Mouse (Mus musculus) liver, postnatal 0 days (tissue): Measurements from ENCODE around the gene Nectin2. TPM values are rescaled to one million over a fixed set of nuclear protein-coding genes. Genes with fewer than 3 reads are reported as not detected.
A peak's percentile ranks its signal among the peaks of the same experiment; 100 is the strongest.

Source experiments
- ATAC-seq: fragments of 200-750 bp; cut with Nextera tagmentation; 2 replicates; pipeline ENCODE4 v1.8.0; 2017; ENCODE audit warnings: mild to moderate bottlenecking, moderate library complexity
- DNase-seq: peaks from one replicate; pipeline ENCODE4 v3.0.0-alpha.2; 2016
- H3K27ac ChIP-seq: fragments of 300-500 bp; sonication (generic); 2 replicates; pipeline ENCODE4 v1.5.1; 2014; ENCODE audit warnings: antibody characterized with exemption, moderate library complexity, mild to moderate bottlenecking, low read depth
- H3K27me3 ChIP-seq: fragments of 300-500 bp; sonication (generic); 2 replicates; pipeline ENCODE4 v1.6.1; 2014; ENCODE audit warnings: low read length, control low read depth, mixed read lengths; ENCODE audit not compliant: insufficient read depth
- H3K36me3 ChIP-seq: fragments of 300-500 bp; sonication (generic); replicated peaks from 2 replicates; pipeline ENCODE4 v1.6.1; 2014; ENCODE audit warnings: mild to moderate bottlenecking, control low read depth, low read length, moderate library complexity, mixed read lengths; ENCODE audit not compliant: insufficient read depth
- H3K4me1 ChIP-seq: fragments of 300-500 bp; sonication (generic); 2 replicates; pipeline ENCODE4 v1.6.1; 2014; ENCODE audit warnings: antibody characterized with exemption, mild to moderate bottlenecking, control low read depth; ENCODE audit not compliant: insufficient read depth
- H3K4me2 ChIP-seq: fragments of 300-500 bp; sonication (generic); 2 replicates; pipeline ENCODE4 v1.6.1; 2014; ENCODE audit warnings: low read depth, mild to moderate bottlenecking, low read length, moderate library complexity, mixed read lengths
- H3K4me3 ChIP-seq: fragments of 300-500 bp; sonication (generic); 2 replicates; pipeline ENCODE4 v1.5.1; 2014; ENCODE audit warnings: low read depth, low read length
- H3K9ac ChIP-seq: fragments of 300-500 bp; sonication (generic); replicated peaks from 2 replicates; pipeline ENCODE4 v1.6.1; 2014; ENCODE audit warnings: mild to moderate bottlenecking, moderate library complexity
- H3K9me3 ChIP-seq: fragments of 300-500 bp; sonication (generic); 2 replicates; pipeline ENCODE4 v1.6.1; 2016; ENCODE audit warnings: mild to moderate bottlenecking, control low read depth, low read length, mixed read lengths
- CTCF ChIP-seq: sonication (generic); IDR thresholded peaks from 2 replicates; pipeline ENCODE4 v1.5.1; 2016; ENCODE audit warnings: antibody characterized with exemption, low read depth
- EP300 ChIP-seq: IDR thresholded peaks from 2 replicates; pipeline ENCODE4 v1.6.1; 2016; ENCODE audit warnings: antibody characterized with exemption, low read depth, mild to moderate bottlenecking
- WGBS: fragments of 180-500 bp; shearing (Covaris S2); extraction: QIAGEN DNeasy Blood & Tissue Kit; methylation state at CpG from one replicate; pipeline ENCODE4 v1.1.7; 2014; ENCODE audit not compliant: insufficient replicate concordance; 5-methylcytosine and 5-hydroxymethylcytosine counted together
- polyA plus RNA-seq: library from polyadenylated mRNA; unstranded; fragments of >200 nt; fragmentation: Nextera tagmentation; extraction: Ambion mirVana; gene quantifications from 2 replicates; pipeline ENCODE4 v1.2.1, GENCODE M21; 2015

Nectin2 gene
- polyA plus RNA-seq, 1 experiment from 2014 or later, result 51.0 TPM

DNA sequence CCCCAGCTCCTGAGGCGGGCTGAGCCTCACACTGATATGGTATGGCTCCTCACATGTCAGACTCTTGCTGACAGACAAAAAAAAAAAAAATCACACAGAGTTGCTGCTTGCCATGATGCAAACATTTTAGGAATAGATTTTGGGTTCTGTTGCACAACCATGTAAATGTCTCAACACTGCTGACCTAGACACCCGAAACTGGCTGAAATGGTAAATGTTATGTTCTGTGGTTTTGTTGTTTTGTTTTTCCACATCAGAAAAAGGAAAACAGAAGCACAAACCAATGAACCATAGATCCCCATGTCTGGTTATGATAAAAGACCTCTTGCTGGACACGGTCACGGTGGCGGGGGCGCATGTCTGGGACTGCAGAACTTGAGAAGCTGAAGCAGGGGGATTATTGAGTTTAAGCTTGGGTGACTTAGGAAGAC, 66.5 kb downstream of the Nectin2 start:
- Histone ChIP-seq H3K9me3 (no peaks in the 10 kb centered on the region), H3K27me3 (no peaks in the 10 kb centered on the region), H3K4me2 (0 out of 2 replicates have a peak overlapping the region, but pooled peaks have one; percentile 5), H3K4me1 (peaks cover 37% of the 10 kb centered on the region), H3K9ac (peak overlapping the region; percentile 42; the same call in 1 of the 2 replicates), H3K4me3 (no peak overlapping the region), H3K27ac (peak overlapping the region; percentile 98), H3K36me3 (no peaks in the 10 kb centered on the region)
- 46% methylated on average over 6 of the region's 6 CpGs for WGBS
- peak; percentile 2; the same call in 1 of the 2 replicates for ATAC-seq
- no peak for DNase-seq
- TF ChIP-seq EP300 (peak; percentile 79; the same call in 1 of the 2 replicates), CTCF (no peak)

DNA sequence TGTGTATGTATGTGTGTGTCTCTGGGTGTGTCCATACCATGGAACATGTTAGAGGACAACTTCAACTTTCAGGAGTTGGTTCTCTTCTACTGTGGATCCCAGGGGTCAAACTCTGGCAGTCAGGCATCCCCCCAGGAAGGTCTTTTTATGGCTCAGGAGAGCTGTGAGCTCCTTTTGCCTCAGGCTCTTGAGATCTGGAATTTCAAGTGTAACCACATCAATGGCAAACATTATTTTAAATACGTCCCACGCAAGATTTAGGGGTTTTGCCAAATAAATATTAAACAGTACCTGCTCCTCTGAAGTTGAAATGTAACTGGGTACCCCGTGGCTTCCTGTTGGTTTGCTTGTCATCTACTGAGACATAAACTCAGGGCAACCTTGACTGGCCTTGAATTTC, 67.3 kb downstream of the Nectin2 start:
- H3K4me3 ChIP-seq, result no peak overlapping the region
- ATAC-seq (no peak), DNase-seq (no peak)
- no peaks in the 10 kb centered on the region for H3K27me3 ChIP-seq
- 50% methylated on average over 3 of the region's 3 CpGs for WGBS
- peak overlapping the region; percentile 98 for H3K27ac ChIP-seq
- no peak overlapping the region for H3K4me2 ChIP-seq
- peak overlapping the region; percentile 44 for H3K9ac ChIP-seq
- TF ChIP-seq EP300, result no peak
- TF ChIP-seq CTCF, result no peak
- H3K4me1 ChIP-seq, result peaks cover 37% of the 10 kb centered on the region
- no peaks in the 10 kb centered on the region for H3K9me3 ChIP-seq
- no peaks in the 10 kb centered on the region for H3K36me3 ChIP-seq

DNA sequence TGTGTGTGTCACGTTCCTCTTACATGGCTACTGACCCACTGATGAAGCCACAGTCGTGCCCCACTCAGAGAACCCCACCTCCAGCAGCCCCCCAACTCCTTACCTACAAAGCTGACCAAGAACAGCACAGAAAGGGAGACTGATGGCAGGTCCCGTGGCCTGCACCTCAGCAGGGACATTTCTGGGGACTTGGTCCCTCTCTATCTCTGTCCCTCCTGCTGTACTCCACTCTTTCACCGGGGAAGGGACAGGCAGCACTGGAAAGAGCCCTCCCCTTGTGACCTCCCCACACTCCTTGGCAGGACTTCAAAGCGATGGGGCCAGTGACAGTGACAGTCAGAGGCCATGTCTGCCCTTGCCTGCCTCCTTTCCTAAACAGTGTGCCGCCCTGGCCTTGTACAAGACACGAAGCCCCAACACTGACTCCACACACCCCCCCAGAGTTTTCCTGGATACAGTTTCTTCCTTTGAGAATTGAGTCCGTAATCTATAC, 69.0 kb downstream of the Nectin2 start, which contains the start of the genes Gm44805 and Apoc4:
Gm44805 (minus strand) TSS at position 222 of the 493 bp plus-strand sequence.
Apoc4 (minus strand) TSS at position 278 of the 493 bp plus-strand sequence.
- H3K9me3 ChIP-seq, result no peaks in the 10 kb centered on the region
- H3K4me1 ChIP-seq, result peaks cover 44% of the 10 kb centered on the region
- H3K27ac ChIP-seq, result peak within 1 kb of the TSS; percentile 98
- H3K36me3 ChIP-seq, result no peaks in the 10 kb centered on the region
- peak; percentile 80 for DNase-seq
- peak within 1 kb of the TSS; percentile 62 for H3K4me2 ChIP-seq
- 43% methylated on average over 8 of the region's 8 CpGs for WGBS
- TF ChIP-seq CTCF (no peak), EP300 (no peak)
- no peaks in the 10 kb centered on the region for H3K27me3 ChIP-seq
- peak; percentile 59 for ATAC-seq
- peak within 1 kb of the TSS; percentile 62 for H3K9ac ChIP-seq
- H3K4me3 ChIP-seq, result peak within 1 kb of the TSS; percentile 29

DNA sequence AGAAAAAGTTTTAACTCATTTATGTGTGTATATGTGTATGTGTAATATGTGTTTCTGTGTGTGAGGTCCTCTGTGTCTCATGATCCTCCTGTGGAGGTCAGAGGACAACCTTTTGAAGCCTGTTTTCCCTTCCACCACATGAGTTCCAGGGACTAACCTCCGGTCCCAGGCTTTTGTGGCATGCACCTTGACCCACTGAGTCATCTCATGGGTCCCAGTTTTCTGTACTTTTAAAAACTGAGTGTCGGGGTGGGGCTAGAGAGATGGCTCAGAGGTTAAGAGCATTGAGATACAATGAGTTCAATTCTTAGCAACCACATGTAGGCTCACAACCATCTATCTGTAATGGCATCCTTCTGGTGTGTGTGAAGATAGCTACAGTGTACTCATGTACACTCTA, 69.6 kb downstream of the Nectin2 start:
- peak overlapping the region; percentile 29 for H3K4me3 ChIP-seq
- TF ChIP-seq CTCF (no peak), EP300 (no peak)
- peaks cover 39% of the 10 kb centered on the region for H3K4me1 ChIP-seq
- H3K9me3 ChIP-seq, result no peaks in the 10 kb centered on the region
- peak overlapping the region; percentile 62 for H3K4me2 ChIP-seq
- no peaks in the 10 kb centered on the region for H3K27me3 ChIP-seq
- no peak for DNase-seq
- WGBS, result 54% methylated on average over 2 of the region's 2 CpGs
- H3K27ac ChIP-seq, result peak overlapping the region; percentile 98
- H3K9ac ChIP-seq, result peak overlapping the region; percentile 62
- H3K36me3 ChIP-seq, result no peaks in the 10 kb centered on the region
- peak; percentile 12; the same call in 1 of the 2 replicates for ATAC-seq

DNA sequence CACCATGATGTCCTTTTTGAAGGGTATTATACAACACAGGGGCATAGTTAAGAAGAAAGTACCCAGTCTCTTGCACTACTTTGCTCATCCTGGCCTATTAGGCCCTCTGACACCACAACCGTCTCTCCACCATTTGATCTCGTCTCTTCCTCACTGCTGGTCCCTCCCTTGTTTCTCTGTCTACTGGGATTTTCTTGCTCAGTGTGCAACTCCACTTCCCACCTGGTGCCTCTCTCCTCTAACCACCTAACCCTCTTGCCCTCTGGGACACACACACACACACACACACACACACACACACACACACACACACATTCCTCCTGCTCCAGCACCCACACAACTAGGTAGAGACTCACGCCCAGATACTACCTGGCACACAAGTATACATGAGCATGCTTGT, 71.4 kb downstream of the Nectin2 start:
- Histone ChIP-seq H3K4me1 (peaks cover 28% of the 10 kb centered on the region), H3K9me3 (no peaks in the 10 kb centered on the region), H3K9ac (peak overlapping the region; percentile 62), H3K27ac (peak overlapping the region; percentile 98), H3K27me3 (no peaks in the 10 kb centered on the region), H3K36me3 (no peaks in the 10 kb centered on the region), H3K4me2 (peak overlapping the region; percentile 62), H3K4me3 (peak overlapping the region; percentile 20)
- ATAC-seq, result no peak
- WGBS, result 68% methylated on average over 3 of the region's 3 CpGs
- TF ChIP-seq CTCF, result no peak
- TF ChIP-seq EP300, result no peak
- no peak for DNase-seq

DNA sequence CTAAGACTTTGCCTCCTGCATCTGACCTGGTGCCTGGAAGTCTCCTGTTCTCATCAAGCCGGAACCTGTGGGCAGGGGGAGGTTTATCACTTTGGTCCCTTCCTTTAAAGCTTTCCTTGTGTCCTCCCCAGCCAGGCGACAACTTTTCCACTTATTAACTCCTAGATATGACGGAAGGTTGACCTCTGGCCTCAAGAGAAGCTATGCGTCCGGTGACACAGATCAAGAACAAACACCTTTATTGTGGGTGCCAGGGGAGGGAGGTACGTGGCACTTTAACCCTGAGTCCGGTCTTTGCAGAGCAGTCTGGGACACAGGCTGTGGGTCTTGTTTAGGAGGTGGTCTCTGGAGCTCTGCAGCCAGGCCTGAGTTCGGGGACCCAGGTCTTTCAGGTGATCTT, 72.4 kb downstream of the Nectin2 start, which contains the start of gene Apoc2:
Apoc2 (minus strand) TSS at position 70 of the 400 bp plus-strand sequence.
- H3K27me3 ChIP-seq, result no peaks in the 10 kb centered on the region
- TF ChIP-seq EP300, result peak; percentile 68
- no peak for TF ChIP-seq CTCF
- peak within 1 kb of the TSS; percentile 62 for H3K4me2 ChIP-seq
- H3K36me3 ChIP-seq, result no peaks in the 10 kb centered on the region
- ATAC-seq, result peak; percentile 53
- WGBS, result 47% methylated on average over 8 of the region's 8 CpGs
- peaks cover 20% of the 10 kb centered on the region for H3K4me1 ChIP-seq
- H3K4me3 ChIP-seq, result peak within 1 kb of the TSS; percentile 20
- peak within 1 kb of the TSS; percentile 98 for H3K27ac ChIP-seq
- peak within 1 kb of the TSS; percentile 62 for H3K9ac ChIP-seq
- H3K9me3 ChIP-seq, result no peaks in the 10 kb centered on the region
- DNase-seq, result peak; percentile 42
